Mouse (Mus musculus) kidney, adult 11 months (tissue): ENCODE data around the gene Aldh8a1.

ENCODE experiments used
- DNase-seq: peaks from one replicate; pipeline ENCODE4 v3.0.0; 2022

The Aldh8a1 gene

GRCm38 (mm10) chr10:21376682-21377473 lies at the start of gene Aldh8a1:
Gene Aldh8a1 (plus strand): TSS chr10:21377291.
- DNase-seq = peak; percentile 73

- DNase-seq = no peak
Observed at GRCm38 (mm10) chr10:21327605-21328135, 49.4 kb upstream of the Aldh8a1 start.

GRCm38 (mm10) chr10:21334349-21335105 lies 42.6 kb upstream of the Aldh8a1 start:
- DNase-seq = no peak

- DNase-seq = no peak
Observed at GRCm38 (mm10) chr10:21335534-21335933, 41.6 kb upstream of the Aldh8a1 start.

- no peak for DNase-seq
Observed at GRCm38 (mm10) chr10:21337191-21337590, 39.9 kb upstream of the Aldh8a1 start.

GRCm38 (mm10) chr10:21341706-21342105 lies 35.4 kb upstream of the Aldh8a1 start:
- DNase-seq = no peak

- DNase-seq = no peak
Observed at GRCm38 (mm10) chr10:21342331-21343005, 34.6 kb upstream of the Aldh8a1 start.

GRCm38 (mm10) chr10:21347332-21347731 lies 29.8 kb upstream of the Aldh8a1 start:
- DNase-seq = no peak

GRCm38 (mm10) chr10:21349449-21349848 lies 27.6 kb upstream of the Aldh8a1 start:
- DNase-seq = no peak

- no peak for DNase-seq
Observed at GRCm38 (mm10) chr10:21349946-21350345, 27.1 kb upstream of the Aldh8a1 start.

GRCm38 (mm10) chr10:21350531-21351515 lies 26.3 kb upstream of the Aldh8a1 start:
- no peak for DNase-seq

- no peak for DNase-seq
Observed at GRCm38 (mm10) chr10:21351766-21352165, 25.3 kb upstream of the Aldh8a1 start.

GRCm38 (mm10) chr10:21353890-21354289 lies 23.2 kb upstream of the Aldh8a1 start:
- DNase-seq = no peak

GRCm38 (mm10) chr10:21354506-21354905 lies 22.6 kb upstream of the Aldh8a1 start:
- no peak for DNase-seq

GRCm38 (mm10) chr10:21357986-21358385 lies 19.1 kb upstream of the Aldh8a1 start:
- no peak for DNase-seq

GRCm38 (mm10) chr10:21359086-21359485 lies 18.0 kb upstream of the Aldh8a1 start:
- no peak for DNase-seq

- no peak for DNase-seq
Observed at GRCm38 (mm10) chr10:21361871-21362270, 15.2 kb upstream of the Aldh8a1 start.

- DNase-seq = no peak
Observed at GRCm38 (mm10) chr10:21363297-21363696, 13.8 kb upstream of the Aldh8a1 start.

GRCm38 (mm10) chr10:21364946-21365345 lies 12.1 kb upstream of the Aldh8a1 start:
- DNase-seq = no peak

- DNase-seq = no peak
Observed at GRCm38 (mm10) chr10:21365897-21366296, 11.2 kb upstream of the Aldh8a1 start.

GRCm38 (mm10) chr10:21366471-21366870 lies 10.6 kb upstream of the Aldh8a1 start:
- DNase-seq = no peak

GRCm38 (mm10) chr10:21367481-21367880 lies 9.6 kb upstream of the Aldh8a1 start:
- DNase-seq = no peak
